Mouse (Mus musculus) spleen, adult 2 months (tissue): ENCODE data around the gene Cnnm1. TPM values are rescaled to one million over a fixed set of nuclear protein-coding genes. Genes with fewer than 3 reads are reported as not detected.
"Not testable (repeated sequence)": the region's sequence is repeated elsewhere in the genome, so short reads cannot be mapped to it uniquely, and the experiment has no call there.

Experiments used
- DNase-seq, 2 experiments: peaks; one replicate each; pipeline versions ENCODE4 v3.0.0 to v3.0.0-alpha.2; 2012 to 2021; ENCODE audit warnings: low spot score in 2 of 2, low read depth in 1 of 2
- H3K27ac ChIP-seq: fragments of 200-500 bp; 2 replicates; pipeline ENCODE4 v1.5.1; 2012; ENCODE audit warnings: low read length, inconsistent platforms; ENCODE audit not compliant: insufficient read depth
- H3K27me3 ChIP-seq: fragments of 200-500 bp; 2 replicates; pipeline ENCODE4 v1.6.1; 2012; ENCODE audit warnings: mild to moderate bottlenecking, moderate library complexity, low read length, inconsistent platforms; ENCODE audit not compliant: control insufficient read depth, insufficient read depth
- H3K36me3 ChIP-seq: fragments of 200-500 bp; 2 replicates; pipeline ENCODE4 v1.6.1; 2012; ENCODE audit warnings: mild to moderate bottlenecking, low read length, inconsistent platforms; ENCODE audit not compliant: control insufficient read depth, insufficient read depth
- H3K4me1 ChIP-seq: fragments of 200-500 bp; 2 replicates; pipeline ENCODE4 v1.6.1; 2011; ENCODE audit warnings: inconsistent platforms; ENCODE audit not compliant: control insufficient read depth, insufficient read depth, insufficient read length
- H3K4me3 ChIP-seq: fragments of 200-500 bp; 2 replicates; pipeline ENCODE4 v1.5.1; 2011; ENCODE audit warnings: mild to moderate bottlenecking, inconsistent platforms; ENCODE audit not compliant: insufficient read depth, insufficient read length; ENCODE audit errors: extremely low read depth
- CTCF ChIP-seq: fragments of 200-500 bp; IDR thresholded peaks from 2 replicates; pipeline ENCODE4 v1.5.1; 2011; ENCODE audit warnings: mild to moderate bottlenecking, inconsistent platforms; ENCODE audit not compliant: insufficient read depth, insufficient read length, insufficient replicate concordance; ENCODE audit errors: extremely low read depth
- POLR2A ChIP-seq: fragments of 200-500 bp; IDR thresholded peaks from 2 replicates; pipeline ENCODE4 v1.6.1; 2011; ENCODE audit warnings: low read depth, low read length, inconsistent platforms
- WGBS: fragments of 180-500 bp; shearing (Covaris S2); methylation state at CpG from one replicate; pipeline ENCODE4 v1.1.7; 2018; 5-methylcytosine and 5-hydroxymethylcytosine counted together
- polyA plus RNA-seq: library from polyadenylated mRNA; depleted of rRNA; stranded (reverse); fragments of >200 nt; gene quantifications from 2 replicates; pipeline ENCODE4 v1.2.3, GENCODE M21; 2012

Gene Cnnm1
- polyA plus RNA-seq, 1 experiment, result 0.06 TPM

DNA sequence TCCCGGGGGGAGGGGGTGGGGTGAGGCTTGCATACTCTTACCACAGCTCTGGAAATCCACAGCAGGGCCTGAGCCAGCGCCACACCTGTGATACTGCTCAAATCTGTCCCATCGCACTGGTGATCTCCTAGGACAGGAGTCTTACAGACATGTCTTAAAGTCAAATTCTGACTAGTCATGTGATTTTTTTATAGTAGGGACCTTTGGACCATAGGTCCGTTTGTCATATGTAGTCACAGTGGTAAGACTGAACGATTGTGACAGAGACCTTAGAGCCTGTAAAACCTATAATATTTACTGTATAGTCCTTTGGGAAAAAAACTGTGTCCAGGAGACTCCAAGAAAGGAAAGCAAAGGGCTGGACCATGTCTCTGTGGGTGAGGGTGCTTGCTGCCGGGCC lies 53.6 kb downstream of the Cnnm1 start:
- no peak for DNase-seq
- no peak overlapping the region for H3K4me3 ChIP-seq
- H3K36me3 ChIP-seq, result no peaks in the 10 kb centered on the region
- 85% methylated on average over 6 of the region's 6 CpGs for WGBS
- H3K4me1 ChIP-seq, result no peaks in the 10 kb centered on the region
- no peaks in the 10 kb centered on the region for H3K27me3 ChIP-seq
- H3K27ac ChIP-seq, result no peak overlapping the region
- TF ChIP-seq POLR2A (no peak), CTCF (no peak)

GRCm38 (mm10) chr19:43494914-43495313 lies 54.7 kb downstream of the Cnnm1 start:
- TF ChIP-seq CTCF (no peak), POLR2A (no peak)
- Histone ChIP-seq H3K4me1 (no peaks in the 10 kb centered on the region), H3K27ac (no peak overlapping the region), H3K27me3 (no peaks in the 10 kb centered on the region), H3K4me3 (no peak overlapping the region), H3K36me3 (peaks cover 2% of the 10 kb centered on the region; the same call in 1 of the 2 replicates)
- WGBS, result 22% methylated on average over 14 of the region's 14 CpGs
- DNase-seq, result no peak

DNA sequence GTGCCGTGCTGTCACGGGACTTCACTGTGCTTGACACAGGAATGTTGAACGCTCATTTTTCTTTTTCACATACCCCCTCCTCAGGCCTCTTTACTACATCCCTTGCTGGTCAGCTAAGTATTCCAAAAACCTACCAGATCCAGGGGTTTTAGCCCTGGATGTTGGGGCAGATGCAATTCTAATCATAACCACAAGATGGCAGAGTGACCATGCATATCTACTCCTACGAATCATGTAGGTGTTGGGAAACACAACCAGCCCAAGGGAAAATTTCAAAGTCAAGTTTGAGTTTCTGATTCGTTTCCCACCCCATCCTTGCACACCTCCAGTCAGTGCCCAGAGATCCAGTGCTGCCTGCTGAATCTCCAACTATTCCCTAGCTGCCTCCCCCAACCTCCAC lies 55.6 kb downstream of the Cnnm1 start:
- Histone ChIP-seq H3K27me3 (no peaks in the 10 kb centered on the region), H3K36me3 (peaks cover 7% of the 10 kb centered on the region), H3K4me1 (no peaks in the 10 kb centered on the region), H3K4me3 (no peak overlapping the region), H3K27ac (no peak overlapping the region)
- no peak for TF ChIP-seq CTCF
- 20% methylated on average over 5 of the region's 5 CpGs for WGBS
- peak in 1 of 2 experiments; percentile 13 for DNase-seq

GRCm38 (mm10) chr19:43497440-43497839 lies 57.2 kb downstream of the Cnnm1 start:
- H3K4me1 ChIP-seq, result no peaks in the 10 kb centered on the region
- WGBS, result 91% methylated on average over 7 of the region's 7 CpGs
- TF ChIP-seq POLR2A, result no peak
- TF ChIP-seq CTCF, result no peak
- no peak overlapping the region for H3K27ac ChIP-seq
- peaks cover 9% of the 10 kb centered on the region for H3K36me3 ChIP-seq
- no peaks in the 10 kb centered on the region for H3K27me3 ChIP-seq
- no peak for DNase-seq
- H3K4me3 ChIP-seq, result no peak overlapping the region

- no peak for DNase-seq
- Histone ChIP-seq H3K27me3 (no peaks in the 10 kb centered on the region), H3K27ac (no peak overlapping the region), H3K36me3 (peaks cover 15% of the 10 kb centered on the region), H3K4me3 (no peak overlapping the region), H3K4me1 (no peaks in the 10 kb centered on the region)
- 87% methylated on average over 7 of the region's 7 CpGs for WGBS
- no peak for TF ChIP-seq POLR2A
- no peak for TF ChIP-seq CTCF
Measured at GRCm38 (mm10) chr19:43498874-43499273, 58.6 kb downstream of the Cnnm1 start.

GRCm38 (mm10) chr19:43502630-43503029 lies 62.4 kb downstream of the Cnnm1 start:
- no peak for TF ChIP-seq POLR2A
- TF ChIP-seq CTCF, result no peak
- H3K4me1 ChIP-seq, result no peaks in the 10 kb centered on the region
- WGBS, result 85% methylated on average over 11 of the region's 11 CpGs
- no peak overlapping the region for H3K4me3 ChIP-seq
- H3K27me3 ChIP-seq, result no peaks in the 10 kb centered on the region
- no peak overlapping the region for H3K27ac ChIP-seq
- no peak for DNase-seq
- H3K36me3 ChIP-seq, result peaks cover 34% of the 10 kb centered on the region

- H3K27ac ChIP-seq, H3K27me3 ChIP-seq, DNase-seq, H3K4me1 ChIP-seq, H3K4me3 ChIP-seq: not testable (repeated sequence)
- WGBS, result 79% methylated on average over 8 of the region's 9 CpGs
- peaks cover 35% of the 10 kb centered on the region for H3K36me3 ChIP-seq
Measured at GRCm38 (mm10) chr19:43503593-43503992, 63.4 kb downstream of the Cnnm1 start.

DNA sequence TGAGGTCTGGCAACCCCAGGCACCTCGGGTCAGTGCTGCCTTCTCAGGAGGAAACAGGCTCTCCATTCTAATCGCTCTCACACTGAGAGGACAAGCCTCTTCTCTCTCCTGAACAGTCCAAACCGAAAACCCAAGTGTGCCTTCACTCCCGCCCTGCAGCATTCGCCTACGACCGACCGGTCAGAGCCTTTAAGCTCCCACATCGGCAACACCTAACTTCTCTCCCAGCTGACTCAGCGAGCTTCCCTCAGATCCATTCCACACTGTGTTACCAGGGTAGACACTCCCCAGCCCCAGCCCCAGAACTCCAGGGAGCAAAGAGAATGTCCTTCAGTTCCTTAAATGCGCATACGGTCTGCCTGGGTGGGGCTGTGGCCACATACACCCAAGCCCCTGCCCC lies 65.2 kb downstream of the Cnnm1 start:
- TF ChIP-seq CTCF, result no peak
- no peak for TF ChIP-seq POLR2A
- Histone ChIP-seq H3K4me3 (no peak overlapping the region), H3K27ac (no peak overlapping the region), H3K36me3 (peaks cover 30% of the 10 kb centered on the region), H3K4me1 (no peaks in the 10 kb centered on the region), H3K27me3 (no peaks in the 10 kb centered on the region)
- DNase-seq, result no peak
- 93% methylated on average over 12 of the region's 12 CpGs for WGBS
